Mouse (Mus musculus) limb, embryonic 14.5 days (tissue): Measurements from ENCODE around the gene Rptor. TPM values are rescaled to one million over a fixed set of nuclear protein-coding genes. Genes with fewer than 3 reads are reported as not detected.

Experiments used
- ATAC-seq: fragments of 200-750 bp; cut with Nextera tagmentation; 2 replicates; pipeline ENCODE4 v1.8.0; 2017; ENCODE audit warnings: low read depth, moderate number of reproducible peaks, moderate TSS enrichment; ENCODE audit not compliant: low FRiP score
- DNase-seq: peaks from one replicate; pipeline ENCODE4 v3.0.0-alpha.2; 2015; ENCODE audit warnings: low spot score
- H3K27ac ChIP-seq: fragments of 300-500 bp; sonication (generic); replicated peaks from 2 replicates; pipeline ENCODE4 v1.5.1; 2014; ENCODE audit warnings: low read depth, mild to moderate bottlenecking, low read length, moderate library complexity, mixed read lengths
- H3K27me3 ChIP-seq: fragments of 300-500 bp; sonication (generic); 2 replicates; pipeline ENCODE4 v1.6.1; 2014; ENCODE audit warnings: low read length, mixed read lengths; ENCODE audit not compliant: control insufficient read depth, insufficient read depth
- H3K36me3 ChIP-seq: fragments of 300-500 bp; sonication (generic); 2 replicates; pipeline ENCODE4 v1.6.1; 2014; ENCODE audit warnings: mild to moderate bottlenecking, low read length, moderate library complexity, mixed read lengths; ENCODE audit not compliant: control insufficient read depth, insufficient read depth
- H3K4me1 ChIP-seq: fragments of 300-500 bp; sonication (generic); 2 replicates; pipeline ENCODE4 v1.6.1; 2014; ENCODE audit warnings: antibody characterized with exemption, low read length, mixed read lengths; ENCODE audit not compliant: control insufficient read depth, insufficient read depth
- H3K4me2 ChIP-seq: fragments of 300-500 bp; sonication (generic); replicated peaks from 2 replicates; pipeline ENCODE4 v1.6.1; 2014; ENCODE audit warnings: low read depth, mild to moderate bottlenecking, low read length, moderate library complexity; ENCODE audit not compliant: severe bottlenecking
- H3K4me3 ChIP-seq: fragments of 300-500 bp; sonication (generic); replicated peaks from 2 replicates; pipeline ENCODE4 v1.5.1; 2014; ENCODE audit warnings: low read length
- H3K9ac ChIP-seq: fragments of 300-500 bp; sonication (generic); 2 replicates; pipeline ENCODE4 v1.6.1; 2014; ENCODE audit warnings: mild to moderate bottlenecking, low read depth, low read length, moderate library complexity; ENCODE audit not compliant: severe bottlenecking
- H3K9me3 ChIP-seq: fragments of 300-500 bp; sonication (generic); 2 replicates; pipeline ENCODE4 v1.6.1; 2016; ENCODE audit warnings: low read length; ENCODE audit not compliant: control insufficient read depth
- POLR2A ChIP-seq: fragments of 200-500 bp; IDR thresholded peaks from 2 replicates; pipeline ENCODE4 v1.8.0; 2012; ENCODE audit warnings: inconsistent platforms, mild to moderate bottlenecking, moderate library complexity, borderline replicate concordance; ENCODE audit not compliant: insufficient read depth, insufficient read length; ENCODE audit errors: extremely low read depth
- WGBS: fragments of 180-500 bp; shearing (Covaris S2); extraction: QIAGEN DNeasy Blood & Tissue Kit; methylation state at CpG from one replicate; pipeline ENCODE4 v1.1.7; 2014; 5-methylcytosine and 5-hydroxymethylcytosine counted together
- polyA plus RNA-seq, 2 experiments: library from polyadenylated mRNA; depleted of rRNA in 1 of 2; stranded (reverse) in 1 of 2; unstranded in 1 of 2; fragments of >200 nt; fragmentation: Nextera tagmentation in 1 of 2; extraction: Ambion mirVana in 1 of 2; gene quantifications; 2 replicates each; pipeline versions ENCODE4 v1.2.1 to v1.2.3; 2012 to 2014

The Rptor gene
- polyA plus RNA-seq, 2 experiments, result 13.7 to 24.3 TPM

- H3K36me3 ChIP-seq, result peaks cover 25% of the 10 kb centered on the region
- no peak overlapping the region for H3K4me2 ChIP-seq
- H3K9me3 ChIP-seq, result no peaks in the 10 kb centered on the region
- ATAC-seq, result no peak
- no peak for DNase-seq
- H3K9ac ChIP-seq, result no peak overlapping the region
- TF ChIP-seq POLR2A, result no peak
- H3K4me1 ChIP-seq, result no peaks in the 10 kb centered on the region
- no peak overlapping the region for H3K27ac ChIP-seq
- no peak overlapping the region for H3K4me3 ChIP-seq
- no peaks in the 10 kb centered on the region for H3K27me3 ChIP-seq
Measured at GRCm38 (mm10) chr11:119833311-119833710, 230.6 kb downstream of the Rptor start.

GRCm38 (mm10) chr11:119833877-119834804, 231.4 kb downstream of the Rptor start:
- Histone ChIP-seq H3K4me3 (no peak overlapping the region), H3K9ac (no peak overlapping the region), H3K9me3 (no peaks in the 10 kb centered on the region), H3K4me2 (no peak overlapping the region), H3K27ac (no peak overlapping the region), H3K36me3 (peaks cover 17% of the 10 kb centered on the region; the same call in 1 of the 2 replicates), H3K27me3 (no peaks in the 10 kb centered on the region), H3K4me1 (no peaks in the 10 kb centered on the region)
- WGBS, result 81% methylated on average over 16 of the region's 16 CpGs
- no peak for TF ChIP-seq POLR2A
- DNase-seq, result no peak
- ATAC-seq, result no peak

- H3K4me2 ChIP-seq, result no peak overlapping the region
- H3K4me3 ChIP-seq, result no peak overlapping the region
- no peak for TF ChIP-seq POLR2A
- H3K9ac ChIP-seq, result no peak overlapping the region
- H3K4me1 ChIP-seq, result no peaks in the 10 kb centered on the region
- no peak overlapping the region for H3K27ac ChIP-seq
- 75% methylated on average over 3 of the region's 3 CpGs for WGBS
- peaks cover 20% of the 10 kb centered on the region for H3K36me3 ChIP-seq
- ATAC-seq (no peak), DNase-seq (no peak)
- H3K9me3 ChIP-seq, result no peaks in the 10 kb centered on the region
- no peaks in the 10 kb centered on the region for H3K27me3 ChIP-seq
Measured at GRCm38 (mm10) chr11:119836326-119836725, 233.6 kb downstream of the Rptor start.

- 83% methylated on average over 1 of the region's 1 CpGs for WGBS
- Histone ChIP-seq H3K9me3 (no peaks in the 10 kb centered on the region), H3K4me1 (no peaks in the 10 kb centered on the region), H3K36me3 (peaks cover 23% of the 10 kb centered on the region), H3K4me2 (no peak overlapping the region), H3K27ac (no peak overlapping the region), H3K4me3 (no peak overlapping the region), H3K27me3 (no peaks in the 10 kb centered on the region), H3K9ac (no peak overlapping the region)
- ATAC-seq (no peak), DNase-seq (no peak)
- no peak for TF ChIP-seq POLR2A
Measured at GRCm38 (mm10) chr11:119837786-119838185, 235.1 kb downstream of the Rptor start.

- Histone ChIP-seq H3K27me3 (no peaks in the 10 kb centered on the region), H3K36me3 (peaks cover 36% of the 10 kb centered on the region), H3K27ac (no peak overlapping the region), H3K9me3 (no peaks in the 10 kb centered on the region), H3K9ac (no peak overlapping the region), H3K4me3 (no peak overlapping the region), H3K4me2 (no peak overlapping the region), H3K4me1 (no peaks in the 10 kb centered on the region)
- no peak for ATAC-seq
- 83% methylated on average over 10 of the region's 10 CpGs for WGBS
- no peak for TF ChIP-seq POLR2A
- no peak for DNase-seq
Measured at GRCm38 (mm10) chr11:119839411-119840342, 237.0 kb downstream of the Rptor start.
